Mouse (Mus musculus) cerebellum, adult 11-12 months (tissue): ENCODE measurements around the gene Dhps.
"Not testable (repeated sequence)": the region's sequence is repeated elsewhere in the genome, so short reads cannot be mapped to it uniquely, and the experiment has no call there.

ENCODE experiments used
- DNase-seq: peaks from one replicate; pipeline ENCODE4 v3.0.0; 2022

Dhps gene

DNA sequence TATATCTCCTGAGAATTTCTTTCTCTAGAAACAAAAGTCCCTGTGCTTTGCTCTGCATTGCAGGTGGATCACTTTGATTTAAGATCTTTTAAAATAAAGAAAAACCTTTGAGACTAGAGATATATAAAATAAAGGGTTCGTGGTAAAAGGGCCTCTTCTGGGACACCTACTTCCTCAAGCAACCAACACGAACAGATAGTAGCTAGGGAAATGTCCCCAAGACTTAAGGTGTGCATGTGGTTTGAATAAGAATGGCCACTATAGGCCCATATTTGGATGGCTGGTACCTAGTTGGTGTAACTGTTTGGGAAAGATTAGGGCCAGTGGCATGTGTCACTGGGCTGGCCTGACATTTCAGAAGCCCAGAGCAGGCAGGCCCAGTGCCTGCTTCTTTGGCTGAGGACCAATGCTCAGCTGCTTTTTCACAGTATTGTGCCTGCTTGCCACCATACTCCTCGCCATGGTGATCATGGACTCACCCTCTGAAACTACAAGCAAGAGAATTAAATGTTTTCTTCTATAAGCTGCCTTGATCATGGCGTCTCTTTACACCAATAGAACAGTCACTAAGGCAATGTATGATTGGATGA is 28.6 kb downstream of the Dhps start:
- DNase-seq = no peak

- no peak for DNase-seq
Measured at GRCm38 (mm10) chr8:85113241-85113640, 41.7 kb downstream of the Dhps start.

DNA sequence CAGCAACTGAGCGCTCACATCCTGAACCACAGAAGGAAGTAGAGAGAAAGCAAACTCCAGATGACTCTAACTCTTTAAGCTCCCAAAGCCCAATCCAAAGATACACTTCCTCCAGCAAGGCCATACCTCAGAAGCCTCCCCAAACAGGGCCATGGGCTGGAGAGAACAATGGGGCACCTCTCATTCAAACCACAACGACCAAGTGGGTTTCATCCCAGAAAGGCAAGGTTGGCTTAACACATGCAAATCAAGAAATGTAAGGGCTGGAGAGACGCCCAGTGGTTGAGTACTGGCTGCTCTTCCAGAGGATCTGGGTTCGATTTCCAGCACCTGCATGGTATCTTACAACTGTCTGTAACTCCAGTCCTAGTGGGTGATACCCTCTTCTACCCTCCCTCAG is 43.9 kb downstream of the Dhps start:
- no peak for DNase-seq

GRCm38 (mm10) chr8:85116984-85117383 is 45.4 kb downstream of the Dhps start:
- no peak for DNase-seq

GRCm38 (mm10) chr8:85119052-85119981 is 47.8 kb downstream of the Dhps start:
- peak; percentile 84 for DNase-seq

GRCm38 (mm10) chr8:85120251-85120650 is 48.7 kb downstream of the Dhps start:
- not testable (repeated sequence) for DNase-seq

- DNase-seq = no peak
Measured at GRCm38 (mm10) chr8:85122995-85123394, 51.4 kb downstream of the Dhps start, which contains the start of gene Zfp791. Gene Zfp791 (minus strand): TSS chr8:85123095.

- no peak for DNase-seq
Measured at GRCm38 (mm10) chr8:85123691-85124090, 52.1 kb downstream of the Dhps start.
